Mouse (Mus musculus): ENCODE results near the gene Gm826.

GRCm38 (mm10) chr2:160328886-160329285 lies 5.1 kb downstream of the Gm826 start:
- no peak for TF ChIP-seq POLR2A (IDR thresholded peaks at IDR 0.05; ENCODE audit: borderline replicate concordance, insufficient read depth, low read length)
- TF ChIP-seq CTCF (IDR thresholded peaks at IDR 0.05; ENCODE audit: borderline replicate concordance, insufficient read depth, low read depth, low read length), result no peak
